Mouse (Mus musculus) liver, embryonic 16.5 days (tissue): Measurements from ENCODE around the gene Nppc. TPM values are rescaled to one million over a fixed set of nuclear protein-coding genes. Genes with fewer than 3 reads are reported as not detected.

ENCODE experiments used
- ATAC-seq: fragments of 200-750 bp; cut with Nextera tagmentation; 2 replicates; pipeline ENCODE4 v1.8.0; 2017; ENCODE audit warnings: low read depth, mild to moderate bottlenecking, moderate number of reproducible peaks, moderate library complexity
- H3K27ac ChIP-seq: fragments of 300-500 bp; sonication (generic); 2 replicates; pipeline ENCODE4 v1.5.1; 2014; ENCODE audit warnings: mild to moderate bottlenecking, low read length
- H3K27me3 ChIP-seq: fragments of 300-500 bp; sonication (generic); 2 replicates; pipeline ENCODE4 v1.6.1; 2014; ENCODE audit warnings: low read depth, low read length, mixed read lengths; ENCODE audit not compliant: control insufficient read depth, insufficient read depth
- H3K36me3 ChIP-seq: fragments of 300-500 bp; sonication (generic); 2 replicates; pipeline ENCODE4 v1.6.1; 2014; ENCODE audit warnings: mild to moderate bottlenecking; ENCODE audit not compliant: control insufficient read depth, insufficient read depth
- H3K4me1 ChIP-seq: fragments of 300-500 bp; sonication (generic); 2 replicates; pipeline ENCODE4 v1.6.1; 2014; ENCODE audit warnings: low read depth, low read length, mixed read lengths; ENCODE audit not compliant: control insufficient read depth
- H3K4me2 ChIP-seq: fragments of 300-500 bp; sonication (generic); 2 replicates; pipeline ENCODE4 v1.6.1; 2014; ENCODE audit warnings: low read depth, low read length, mixed read lengths
- H3K4me3 ChIP-seq: fragments of 300-500 bp; sonication (generic); 2 replicates; pipeline ENCODE4 v1.5.1; 2014; ENCODE audit warnings: low read depth, mild to moderate bottlenecking, low read length
- H3K9ac ChIP-seq: fragments of 300-500 bp; sonication (generic); 2 replicates; pipeline ENCODE4 v1.6.1; 2014; ENCODE audit warnings: low read depth, low read length
- H3K9me3 ChIP-seq: fragments of 300-500 bp; sonication (generic); replicated peaks from 2 replicates; pipeline ENCODE4 v1.6.1; 2016; ENCODE audit warnings: low read length; ENCODE audit not compliant: control insufficient read depth
- WGBS: fragments of 180-500 bp; shearing (Covaris S2); extraction: QIAGEN DNeasy Blood & Tissue Kit; methylation state at CpG from one replicate; pipeline ENCODE4 v1.1.7; 2014; ENCODE audit not compliant: insufficient replicate concordance; 5-methylcytosine and 5-hydroxymethylcytosine counted together
- polyA plus RNA-seq: library from polyadenylated mRNA; unstranded; fragments of >200 nt; fragmentation: Nextera tagmentation; extraction: Ambion mirVana; gene quantifications from 2 replicates; pipeline ENCODE4 v1.2.1, GENCODE M21; 2015

The Nppc gene
- polyA plus RNA-seq, 1 experiment from 2014 or later, result not detected

GRCm38 (mm10) chr1:86674385-86674784 lies 4.0 kb upstream of the Nppc start:
- H3K4me1 ChIP-seq, result peaks cover 3% of the 10 kb centered on the region; the same call in 1 of the 2 replicates
- no peak overlapping the region for H3K4me3 ChIP-seq
- ATAC-seq, result no peak
- 55% methylated on average over 9 of the region's 9 CpGs for WGBS
- H3K4me2 ChIP-seq, result no peak overlapping the region
- no peak overlapping the region for H3K9ac ChIP-seq
- H3K9me3 ChIP-seq, result no peaks in the 10 kb centered on the region
- H3K27ac ChIP-seq, result no peak overlapping the region
- peaks cover 26% of the 10 kb centered on the region for H3K27me3 ChIP-seq
- no peaks in the 10 kb centered on the region for H3K36me3 ChIP-seq

- H3K9ac ChIP-seq, result no peak overlapping the region
- peak overlapping the region; percentile 48 for H3K4me3 ChIP-seq
- H3K4me2 ChIP-seq, result peak overlapping the region; percentile 76
- peaks cover 44% of the 10 kb centered on the region for H3K27me3 ChIP-seq
- 2% methylated on average over 44 of the region's 44 CpGs for WGBS
- no peak overlapping the region for H3K27ac ChIP-seq
- H3K36me3 ChIP-seq, result no peaks in the 10 kb centered on the region
- H3K4me1 ChIP-seq, result peaks cover 3% of the 10 kb centered on the region; the same call in 1 of the 2 replicates
- no peaks in the 10 kb centered on the region for H3K9me3 ChIP-seq
- peak; percentile 63; the same call in 1 of the 2 replicates for ATAC-seq
Measured at GRCm38 (mm10) chr1:86669552-86670273, 658 bp downstream of the Nppc start.

- no peak for ATAC-seq
- WGBS, result 62% methylated on average over 2 of the region's 2 CpGs
- Histone ChIP-seq H3K36me3 (no peaks in the 10 kb centered on the region), H3K9ac (no peak overlapping the region), H3K27me3 (peaks cover 25% of the 10 kb centered on the region), H3K4me3 (no peak overlapping the region), H3K9me3 (no peaks in the 10 kb centered on the region), H3K27ac (no peak overlapping the region), H3K4me1 (peaks cover 3% of the 10 kb centered on the region; the same call in 1 of the 2 replicates), H3K4me2 (no peak overlapping the region)
Measured at GRCm38 (mm10) chr1:86665091-86665490, 5.3 kb downstream of the Nppc start.

- no peak overlapping the region for H3K9ac ChIP-seq
- H3K27ac ChIP-seq, result no peak overlapping the region
- WGBS, result 60% methylated on average over 5 of the region's 5 CpGs
- no peaks in the 10 kb centered on the region for H3K4me1 ChIP-seq
- no peak overlapping the region for H3K4me3 ChIP-seq
- ATAC-seq, result no peak
- H3K27me3 ChIP-seq, result no peaks in the 10 kb centered on the region
- H3K36me3 ChIP-seq, result no peaks in the 10 kb centered on the region
- no peaks in the 10 kb centered on the region for H3K9me3 ChIP-seq
- no peak overlapping the region for H3K4me2 ChIP-seq
Measured at GRCm38 (mm10) chr1:86657071-86657470, 13.3 kb downstream of the Nppc start.

- 41% methylated on average over 4 of the region's 4 CpGs for WGBS
- Histone ChIP-seq H3K4me2 (no peak overlapping the region), H3K4me1 (no peaks in the 10 kb centered on the region), H3K4me3 (no peak overlapping the region), H3K36me3 (no peaks in the 10 kb centered on the region), H3K9ac (no peak overlapping the region), H3K27me3 (no peaks in the 10 kb centered on the region), H3K9me3 (no peaks in the 10 kb centered on the region), H3K27ac (no peak overlapping the region)
- no peak for ATAC-seq
Measured at GRCm38 (mm10) chr1:86652675-86653074, 17.7 kb downstream of the Nppc start.

GRCm38 (mm10) chr1:86650272-86650671 lies 20.1 kb downstream of the Nppc start:
- H3K9me3 ChIP-seq, result no peaks in the 10 kb centered on the region
- no peak overlapping the region for H3K4me3 ChIP-seq
- H3K9ac ChIP-seq, result no peak overlapping the region
- 12% methylated on average over 6 of the region's 6 CpGs for WGBS
- H3K36me3 ChIP-seq, result no peaks in the 10 kb centered on the region
- no peaks in the 10 kb centered on the region for H3K4me1 ChIP-seq
- no peak overlapping the region for H3K4me2 ChIP-seq
- ATAC-seq, result no peak
- H3K27me3 ChIP-seq, result no peaks in the 10 kb centered on the region
- H3K27ac ChIP-seq, result no peak overlapping the region

- Histone ChIP-seq H3K4me1 (no peaks in the 10 kb centered on the region), H3K9ac (no peak overlapping the region), H3K27me3 (no peaks in the 10 kb centered on the region), H3K4me2 (no peak overlapping the region), H3K9me3 (no peaks in the 10 kb centered on the region), H3K27ac (no peak overlapping the region), H3K4me3 (no peak overlapping the region), H3K36me3 (no peaks in the 10 kb centered on the region)
- ATAC-seq, result no peak
- 55% methylated on average over 2 of the region's 2 CpGs for WGBS
Measured at GRCm38 (mm10) chr1:86647517-86647916, 22.9 kb downstream of the Nppc start.

GRCm38 (mm10) chr1:86643101-86643809 lies 27.1 kb downstream of the Nppc start:
- H3K4me1 ChIP-seq, result no peaks in the 10 kb centered on the region
- H3K4me2 ChIP-seq, result no peak overlapping the region
- H3K27ac ChIP-seq, result no peak overlapping the region
- 45% methylated on average over 13 of the region's 13 CpGs for WGBS
- no peak overlapping the region for H3K4me3 ChIP-seq
- no peak for ATAC-seq
- H3K9me3 ChIP-seq, result no peaks in the 10 kb centered on the region
- H3K36me3 ChIP-seq, result no peaks in the 10 kb centered on the region
- no peak overlapping the region for H3K9ac ChIP-seq
- no peaks in the 10 kb centered on the region for H3K27me3 ChIP-seq

GRCm38 (mm10) chr1:86634751-86635359 lies 35.5 kb downstream of the Nppc start:
- Histone ChIP-seq H3K4me3 (no peak overlapping the region), H3K9ac (no peak overlapping the region), H3K4me1 (peaks cover 2% of the 10 kb centered on the region; the same call in 1 of the 2 replicates), H3K4me2 (no peak overlapping the region), H3K36me3 (no peaks in the 10 kb centered on the region), H3K9me3 (no peaks in the 10 kb centered on the region), H3K27me3 (no peaks in the 10 kb centered on the region), H3K27ac (no peak overlapping the region)
- no peak for ATAC-seq
- WGBS, result 45% methylated on average over 6 of the region's 6 CpGs
